Mouse (Mus musculus) hindbrain, postnatal 0 days (tissue): ENCODE data around the gene Depdc5. TPM values are rescaled to one million over a fixed set of nuclear protein-coding genes. Genes with fewer than 3 reads are reported as not detected.

Experiments
- ATAC-seq: fragments of 200-750 bp; cut with Nextera tagmentation; 2 replicates; pipeline ENCODE4 v1.8.0; 2017; ENCODE audit warnings: mild to moderate bottlenecking, moderate TSS enrichment, moderate library complexity
- DNase-seq: peaks from one replicate; pipeline ENCODE4 v3.0.0-alpha.2; 2015; ENCODE audit warnings: low spot score
- H3K27ac ChIP-seq: fragments of 300-500 bp; sonication (generic); 2 replicates; pipeline ENCODE4 v1.5.1; 2014; ENCODE audit warnings: mild to moderate bottlenecking
- H3K27me3 ChIP-seq: fragments of 300-500 bp; sonication (generic); 2 replicates; pipeline ENCODE4 v1.6.1; 2014; ENCODE audit warnings: low read length, mixed read lengths; ENCODE audit not compliant: insufficient read depth
- H3K36me3 ChIP-seq: fragments of 300-500 bp; sonication (generic); 2 replicates; pipeline ENCODE4 v1.6.1; 2014; ENCODE audit warnings: low read length, mixed read lengths; ENCODE audit not compliant: insufficient read depth
- H3K4me1 ChIP-seq: fragments of 300-500 bp; sonication (generic); 2 replicates; pipeline ENCODE4 v1.6.1; 2014; ENCODE audit warnings: antibody characterized with exemption, low read length, mixed read lengths; ENCODE audit not compliant: insufficient read depth
- H3K4me2 ChIP-seq: fragments of 300-500 bp; sonication (generic); 2 replicates; pipeline ENCODE4 v1.6.1; 2014; ENCODE audit warnings: low read depth, mild to moderate bottlenecking, low read length, moderate library complexity, mixed read lengths
- H3K4me3 ChIP-seq: fragments of 300-500 bp; sonication (generic); 2 replicates; pipeline ENCODE4 v1.5.1; 2014; ENCODE audit warnings: low read length
- H3K9ac ChIP-seq: fragments of 300-500 bp; sonication (generic); replicated peaks from 2 replicates; pipeline ENCODE4 v1.6.1; 2014; ENCODE audit warnings: mild to moderate bottlenecking, low read length, moderate library complexity, mixed read lengths
- H3K9me3 ChIP-seq: fragments of 300-500 bp; sonication (generic); 2 replicates; pipeline ENCODE4 v1.6.1; 2016; ENCODE audit warnings: low read length, mixed read lengths
- CTCF ChIP-seq: IDR thresholded peaks from 2 replicates; pipeline ENCODE4 v1.5.1; 2016; ENCODE audit warnings: antibody characterized with exemption, control low read depth, low read depth
- WGBS: fragments of 180-500 bp; shearing (Covaris S2); extraction: QIAGEN DNeasy Blood & Tissue Kit; methylation state at CpG from one replicate; pipeline ENCODE4 v1.1.7; 2014; 5-methylcytosine and 5-hydroxymethylcytosine counted together
- polyA plus RNA-seq: library from polyadenylated mRNA; unstranded; fragments of >200 nt; fragmentation: Nextera tagmentation; extraction: Ambion mirVana; gene quantifications from 2 replicates; pipeline ENCODE4 v1.2.1, GENCODE M21; 2015
- total RNA-seq: library from RNA; depleted of rRNA; stranded (reverse); fragments of >200 nt; gene quantifications from 2 replicates; pipeline ENCODE4 v1.2.3, GENCODE M21; 2014; rRNA removed

Gene Depdc5
- total and polyA plus RNA-seq, 2 experiments from 2014 or later = 15.8 to 35.7 TPM

- no peaks in the 10 kb centered on the region for H3K36me3 ChIP-seq
- H3K9ac ChIP-seq = no peak overlapping the region
- TF ChIP-seq CTCF = no peak
- no peak for ATAC-seq
- H3K4me3 ChIP-seq = no peak overlapping the region
- H3K27me3 ChIP-seq = no peaks in the 10 kb centered on the region
- H3K4me2 ChIP-seq = no peak overlapping the region
- H3K4me1 ChIP-seq = no peaks in the 10 kb centered on the region
- 67% methylated on average over 10 of the region's 10 CpGs for WGBS
- H3K9me3 ChIP-seq = no peaks in the 10 kb centered on the region
- H3K27ac ChIP-seq = no peak overlapping the region
- DNase-seq = no peak
Observed at GRCm38 (mm10) chr5:33043397-33043796, 179.9 kb downstream of the Depdc5 start.

Other genes with a start within 250 kb of the Depdc5 start
- gene Pisd, start 78.1 kb upstream of the Depdc5 start, total RNA-seq = 99.7 and 126 TPM in 2 replicates
- 79.2 and 83.6 TPM in 2 replicates for gene Pisd, start 78.1 kb upstream of the Depdc5 start, polyA plus RNA-seq
- 2.3 and 5.6 TPM in 2 replicates for gene Gm20671, start 36.6 kb upstream of the Depdc5 start, total RNA-seq
- gene Gm20671, start 36.6 kb upstream of the Depdc5 start, polyA plus RNA-seq = not detected in 2 replicates
- 21.0 and 23.8 TPM in 2 replicates for gene Prr14l, start 9.4 kb upstream of the Depdc5 start, total RNA-seq
- 10.9 and 14.4 TPM in 2 replicates for gene Prr14l, start 9.4 kb upstream of the Depdc5 start, polyA plus RNA-seq
- gene Ywhah, start 155.1 kb downstream of the Depdc5 start, total RNA-seq = 559 and 659 TPM in 2 replicates
- gene Ywhah, start 155.1 kb downstream of the Depdc5 start, polyA plus RNA-seq = 935 and 978 TPM in 2 replicates
- 0.93 and 1.2 TPM in 2 replicates for gene Slc5a1, start 240.5 kb downstream of the Depdc5 start, total RNA-seq
- gene Slc5a1, start 240.5 kb downstream of the Depdc5 start, polyA plus RNA-seq = 0.61 and 0.78 TPM in 2 replicates